Mouse (Mus musculus): Measurements from ENCODE around the gene Usf2. TPM values are rescaled to one million over a fixed set of nuclear protein-coding genes. Genes with fewer than 3 reads are reported as not detected.
A peak's percentile ranks its signal among the peaks of the same experiment; 100 is the strongest.

Gene Usf2
- polyA plus RNA-seq, 1 experiment from 2014 or later, result 26.2 TPM

DNA sequence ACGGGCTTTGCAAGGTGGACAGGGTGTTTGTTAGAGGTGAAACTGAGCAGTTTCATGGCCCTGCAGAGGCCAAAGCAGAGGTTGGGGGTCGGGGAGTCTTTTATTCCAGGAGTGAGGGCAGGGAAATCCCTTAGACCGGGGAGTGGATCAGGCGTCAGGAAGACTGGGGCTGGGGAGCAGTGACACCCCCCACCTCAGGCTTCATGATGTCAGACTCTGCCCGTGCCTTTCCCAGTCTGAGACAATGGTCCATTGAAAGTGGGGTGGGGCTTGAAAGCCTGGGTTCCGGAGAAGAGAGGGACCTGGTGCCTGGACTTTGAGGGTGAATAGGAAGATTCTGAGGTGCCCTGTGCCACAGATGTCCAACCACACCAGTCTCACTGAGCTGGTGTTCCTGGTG lies 39.9 kb downstream of the Usf2 start:
- Histone ChIP-seq H3K36me3 (ENCODE audit: control insufficient read depth, insufficient read depth, low read length) (no peaks in the 10 kb centered on the region), H3K4me1 (ENCODE audit: control insufficient read depth, insufficient read depth, low read length) (no peaks in the 10 kb centered on the region), H3K27ac (replicated peaks; ENCODE audit: low read depth, low read length) (no peak overlapping the region), H3K4me2 (ENCODE audit: low read length) (no peak overlapping the region), H3K9ac (replicated peaks; ENCODE audit: low read length) (no peak overlapping the region), H3K4me3 (replicated peaks; ENCODE audit: low read depth, low read length) (no peak overlapping the region), H3K9me3 (ENCODE audit: control insufficient read depth, low read length) (no peaks in the 10 kb centered on the region), H3K27me3 (ENCODE audit: control insufficient read depth, insufficient read depth, low read length) (no peaks in the 10 kb centered on the region)
- WGBS, result 18% methylated on average over 6 of the region's 6 CpGs
- no peak for ATAC-seq (ENCODE audit: low FRiP score, low TSS enrichment)
- no peak for DNase-seq

DNA sequence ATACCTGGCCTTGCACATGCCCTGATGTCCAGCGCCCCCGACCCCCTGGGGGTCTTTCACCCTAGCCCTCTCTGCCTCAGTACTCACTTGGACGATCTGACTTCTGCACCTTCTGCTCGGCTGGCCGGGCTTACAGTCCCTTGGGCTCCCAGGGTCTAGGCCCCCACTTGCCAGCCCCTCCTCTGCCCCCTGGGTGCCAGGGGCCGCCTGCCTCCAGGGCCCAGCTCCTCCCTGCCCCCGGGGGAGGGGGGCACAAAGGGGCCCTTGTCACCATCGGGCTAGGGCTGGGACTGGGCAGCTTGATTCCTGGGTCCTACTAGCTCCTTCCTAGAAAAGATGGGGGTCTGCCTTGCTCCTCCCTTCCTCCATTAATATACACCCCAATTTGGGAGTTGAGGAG lies 41.9 kb downstream of the Usf2 start, which contains the start of gene Mag:
Gene Mag (minus strand): TSS at position 142 of the 400 bp plus-strand sequence.
- no peaks in the 10 kb centered on the region for H3K27me3 ChIP-seq (ENCODE audit: control insufficient read depth, insufficient read depth, low read length)
- no peak within 1 kb of the TSS for H3K4me3 ChIP-seq (replicated peaks; ENCODE audit: low read depth, low read length)
- no peak for ATAC-seq (ENCODE audit: low FRiP score, low TSS enrichment)
- WGBS, result 70% methylated on average over 8 of the region's 8 CpGs
- no peak for DNase-seq
- H3K9me3 ChIP-seq (ENCODE audit: control insufficient read depth, low read length), result no peaks in the 10 kb centered on the region
- no peak within 1 kb of the TSS for H3K27ac ChIP-seq (replicated peaks; ENCODE audit: low read depth, low read length)
- no peak within 1 kb of the TSS for H3K4me2 ChIP-seq (ENCODE audit: low read length)
- no peaks in the 10 kb centered on the region for H3K4me1 ChIP-seq (ENCODE audit: control insufficient read depth, insufficient read depth, low read length)
- H3K36me3 ChIP-seq (ENCODE audit: control insufficient read depth, insufficient read depth, low read length), result no peaks in the 10 kb centered on the region
- H3K9ac ChIP-seq (replicated peaks; ENCODE audit: low read length), result no peak within 1 kb of the TSS

GRCm38 (mm10) chr7:30909773-30910172 lies 46.8 kb downstream of the Usf2 start:
- DNase-seq, result no peak

DNA sequence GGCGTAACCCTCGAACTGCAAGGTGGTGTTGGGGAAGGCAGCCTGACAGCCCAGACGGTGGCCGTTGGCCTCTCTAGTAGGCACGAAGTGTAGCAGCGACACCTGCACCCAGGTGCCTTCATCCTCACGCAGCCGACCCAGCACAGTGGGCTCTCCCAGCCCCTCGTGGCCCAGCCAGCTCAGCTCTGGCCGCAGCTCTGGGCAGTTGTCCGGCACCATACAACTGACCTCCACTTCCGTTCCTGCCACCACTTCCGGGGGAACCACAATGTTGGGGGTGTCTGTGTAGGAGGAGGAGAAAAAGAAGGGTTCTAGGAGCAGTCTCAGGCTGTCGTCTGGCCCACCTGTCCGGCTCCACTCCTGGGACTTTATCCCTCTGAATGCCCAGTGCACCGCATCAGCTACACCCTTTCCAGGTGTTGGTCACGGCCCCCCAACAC lies 47.6 kb downstream of the Usf2 start:
- Histone ChIP-seq H3K36me3 (ENCODE audit: control insufficient read depth, insufficient read depth, low read length) (no peaks in the 10 kb centered on the region), H3K9me3 (ENCODE audit: control insufficient read depth, low read length) (no peaks in the 10 kb centered on the region), H3K27me3 (ENCODE audit: control insufficient read depth, insufficient read depth, low read length) (no peaks in the 10 kb centered on the region), H3K4me3 (replicated peaks; ENCODE audit: low read depth, low read length) (peak overlapping the region; percentile 20), H3K9ac (replicated peaks; ENCODE audit: low read length) (no peak overlapping the region), H3K4me2 (ENCODE audit: low read length) (peak overlapping the region; percentile 55), H3K27ac (replicated peaks; ENCODE audit: low read depth, low read length) (no peak overlapping the region), H3K4me1 (ENCODE audit: control insufficient read depth, insufficient read depth, low read length) (peaks cover 5% of the 10 kb centered on the region; the same call in 1 of the 2 replicates)
- DNase-seq, result no peak
- ATAC-seq (ENCODE audit: low FRiP score, low TSS enrichment), result no peak
- WGBS, result 31% methylated on average over 17 of the region's 17 CpGs

More at GRCm38 (mm10) chr7:30909773-30910172, 46.8 kb downstream of the Usf2 start:
- WGBS, result 81% methylated on average over 6 of the region's 6 CpGs
- no peaks in the 10 kb centered on the region for H3K36me3 ChIP-seq (ENCODE audit: control insufficient read depth, insufficient read depth, low read length)
- no peak overlapping the region for H3K4me2 ChIP-seq (ENCODE audit: low read length)
- H3K4me3 ChIP-seq (replicated peaks; ENCODE audit: low read depth, low read length), result no peak overlapping the region
- H3K9ac ChIP-seq (replicated peaks; ENCODE audit: low read length), result no peak overlapping the region
- ATAC-seq (ENCODE audit: low FRiP score, low TSS enrichment), result no peak
- H3K4me1 ChIP-seq (ENCODE audit: control insufficient read depth, insufficient read depth, low read length), result peaks cover 5% of the 10 kb centered on the region; the same call in 1 of the 2 replicates
- H3K27ac ChIP-seq (replicated peaks; ENCODE audit: low read depth, low read length), result no peak overlapping the region
- H3K27me3 ChIP-seq (ENCODE audit: control insufficient read depth, insufficient read depth, low read length), result no peaks in the 10 kb centered on the region
- no peaks in the 10 kb centered on the region for H3K9me3 ChIP-seq (ENCODE audit: control insufficient read depth, low read length)

DNA sequence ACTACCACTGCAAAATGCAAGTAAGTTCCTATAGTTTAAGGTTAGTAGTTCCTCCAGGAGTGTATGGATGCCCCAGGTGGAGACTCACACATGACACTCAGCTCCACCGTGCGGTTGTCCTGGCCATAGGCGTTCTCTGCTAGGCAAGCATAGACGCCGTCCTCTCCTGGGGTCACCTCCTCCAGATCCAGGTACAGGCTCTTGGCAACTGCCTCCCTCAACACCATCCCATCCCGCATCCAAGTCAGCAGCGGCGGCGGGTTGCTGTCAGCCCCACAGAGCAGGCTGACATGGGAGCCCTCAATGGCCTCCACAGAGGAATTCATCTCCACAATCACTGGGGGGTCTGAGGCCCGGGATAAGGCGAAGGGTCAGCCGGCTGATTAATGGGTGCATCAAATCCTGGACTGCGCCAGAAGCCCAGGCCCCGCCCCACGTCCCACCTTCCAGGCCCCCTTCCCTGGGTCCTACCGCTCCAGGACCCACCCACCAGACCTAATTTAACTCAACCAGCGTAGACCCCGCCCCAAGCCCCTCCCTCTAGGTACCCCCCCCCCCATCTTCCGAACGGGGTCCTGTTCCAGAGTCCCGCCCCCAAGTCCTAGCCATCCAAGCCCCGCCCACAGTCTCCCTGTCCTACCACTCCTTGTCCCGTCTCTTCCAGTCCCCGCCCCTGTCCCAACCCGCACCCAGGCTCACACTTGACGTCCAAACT lies 48.2 kb downstream of the Usf2 start:
- Histone ChIP-seq H3K9me3 (ENCODE audit: control insufficient read depth, low read length) (no peaks in the 10 kb centered on the region), H3K36me3 (ENCODE audit: control insufficient read depth, insufficient read depth, low read length) (no peaks in the 10 kb centered on the region), H3K27ac (replicated peaks; ENCODE audit: low read depth, low read length) (no peak overlapping the region), H3K27me3 (ENCODE audit: control insufficient read depth, insufficient read depth, low read length) (no peaks in the 10 kb centered on the region), H3K4me1 (ENCODE audit: control insufficient read depth, insufficient read depth, low read length) (peaks cover 5% of the 10 kb centered on the region; the same call in 1 of the 2 replicates), H3K4me2 (ENCODE audit: low read length) (peak overlapping the region; percentile 55), H3K9ac (replicated peaks; ENCODE audit: low read length) (0 out of 2 replicates have a peak overlapping the region, but pooled peaks have one; percentile 16), H3K4me3 (replicated peaks; ENCODE audit: low read depth, low read length) (peak overlapping the region; percentile 20)
- WGBS, result 2% methylated on average over 24 of the region's 26 CpGs
- ATAC-seq (ENCODE audit: low FRiP score, low TSS enrichment) (peak; percentile 46; the same call in 1 of the 2 replicates), DNase-seq (peak; percentile 39)

DNA sequence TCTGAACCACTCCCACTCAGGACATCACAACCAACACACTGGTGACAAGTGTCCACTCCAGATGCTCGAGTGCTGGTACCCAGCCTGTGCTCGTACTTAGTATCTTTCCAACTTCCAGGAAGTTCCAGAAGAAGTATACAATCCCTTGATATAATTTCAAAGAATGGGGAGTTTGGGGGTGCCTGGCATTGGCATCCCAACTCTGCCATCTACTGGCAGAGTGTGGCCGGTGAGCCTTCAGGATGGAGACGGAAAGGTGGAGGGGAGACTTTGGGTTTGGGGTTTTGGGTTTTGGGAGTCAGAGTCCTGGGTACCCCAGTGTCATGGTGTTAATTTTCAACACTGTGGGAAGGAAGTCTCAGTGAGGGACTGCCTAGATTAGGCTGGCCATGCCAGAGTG lies 52.6 kb downstream of the Usf2 start:
- Histone ChIP-seq H3K9me3 (ENCODE audit: control insufficient read depth, low read length) (no peaks in the 10 kb centered on the region), H3K27ac (replicated peaks; ENCODE audit: low read depth, low read length) (no peak overlapping the region), H3K4me2 (ENCODE audit: low read length) (no peak overlapping the region), H3K36me3 (ENCODE audit: control insufficient read depth, insufficient read depth, low read length) (no peaks in the 10 kb centered on the region), H3K27me3 (ENCODE audit: control insufficient read depth, insufficient read depth, low read length) (no peaks in the 10 kb centered on the region), H3K9ac (replicated peaks; ENCODE audit: low read length) (no peak overlapping the region), H3K4me3 (replicated peaks; ENCODE audit: low read depth, low read length) (no peak overlapping the region), H3K4me1 (ENCODE audit: control insufficient read depth, insufficient read depth, low read length) (peaks cover 5% of the 10 kb centered on the region; the same call in 1 of the 2 replicates)
- DNase-seq, result peak; percentile 10
- ATAC-seq (ENCODE audit: low FRiP score, low TSS enrichment), result no peak
- 62% methylated on average over 4 of the region's 4 CpGs for WGBS

Other genes with a start within 250 kb of the Usf2 start
- gene Atp4a, start 244.6 kb downstream of the Usf2 start, polyA plus RNA-seq (2014; fragmentation: Nextera tagmentation; extraction: Ambion mirVana), result 0.53 and 1.1 TPM in 2 replicates
- gene Tmem147, start 227.3 kb downstream of the Usf2 start, polyA plus RNA-seq (2014; fragmentation: Nextera tagmentation; extraction: Ambion mirVana), result 238 and 290 TPM in 2 replicates
- 0.83 and 1.2 TPM in 2 replicates for gene Gapdhs, start 213.1 kb downstream of the Usf2 start, polyA plus RNA-seq (2014; fragmentation: Nextera tagmentation; extraction: Ambion mirVana)
- 0.82 and 3.8 TPM in 2 replicates for gene Sbsn, start 205.3 kb downstream of the Usf2 start, polyA plus RNA-seq (2014; fragmentation: Nextera tagmentation; extraction: Ambion mirVana)
- 0.78 and 0.87 TPM in 2 replicates for gene Dmkn, start 193.0 kb downstream of the Usf2 start, polyA plus RNA-seq (2014; fragmentation: Nextera tagmentation; extraction: Ambion mirVana)
- gene Krtdap, start 168.9 kb downstream of the Usf2 start, polyA plus RNA-seq (2014; fragmentation: Nextera tagmentation; extraction: Ambion mirVana), result not detected in 2 replicates
- gene Ffar2, start 133.0 kb downstream of the Usf2 start, polyA plus RNA-seq (2014; fragmentation: Nextera tagmentation; extraction: Ambion mirVana), result 0.11 TPM in 1 of 2 replicates, not detected in the other
- gene Ffar3, start 100.6 kb downstream of the Usf2 start, polyA plus RNA-seq (2014; fragmentation: Nextera tagmentation; extraction: Ambion mirVana), result not detected in 2 replicates
- gene Ffar1, start 95.2 kb downstream of the Usf2 start, polyA plus RNA-seq (2014; fragmentation: Nextera tagmentation; extraction: Ambion mirVana), result not detected in 2 replicates
- not detected in 2 replicates for gene Cd22, start 76.5 kb downstream of the Usf2 start, polyA plus RNA-seq (2014; fragmentation: Nextera tagmentation; extraction: Ambion mirVana)
- gene Mag, start 41.9 kb downstream of the Usf2 start, polyA plus RNA-seq (2014; fragmentation: Nextera tagmentation; extraction: Ambion mirVana), result 1.8 and 2.8 TPM in 2 replicates
- gene Hamp2, start 32.1 kb downstream of the Usf2 start, polyA plus RNA-seq (2014; fragmentation: Nextera tagmentation; extraction: Ambion mirVana), result not detected in 2 replicates
- gene Hamp, start 12.8 kb downstream of the Usf2 start, polyA plus RNA-seq (2014; fragmentation: Nextera tagmentation; extraction: Ambion mirVana), result not detected in 2 replicates
- 9.9 and 15.6 TPM in 2 replicates for gene Lsr, start 16.7 kb upstream of the Usf2 start, polyA plus RNA-seq (2014; fragmentation: Nextera tagmentation; extraction: Ambion mirVana)
- 0.36 and 0.37 TPM in 2 replicates for gene Fam187b, start 17.0 kb upstream of the Usf2 start, polyA plus RNA-seq (2014; fragmentation: Nextera tagmentation; extraction: Ambion mirVana)
- 7.9 and 10.8 TPM in 2 replicates for gene Fxyd5, start 85.7 kb upstream of the Usf2 start, polyA plus RNA-seq (2014; fragmentation: Nextera tagmentation; extraction: Ambion mirVana)
- 99.9 and 159 TPM in 2 replicates for gene Fxyd7, start 94.7 kb upstream of the Usf2 start, polyA plus RNA-seq (2014; fragmentation: Nextera tagmentation; extraction: Ambion mirVana)
- 2.8 and 9.0 TPM in 2 replicates for gene Fxyd1, start 100.4 kb upstream of the Usf2 start, polyA plus RNA-seq (2014; fragmentation: Nextera tagmentation; extraction: Ambion mirVana)
- 0.16 and 0.17 TPM in 2 replicates for gene Lgi4, start 102.5 kb upstream of the Usf2 start, polyA plus RNA-seq (2014; fragmentation: Nextera tagmentation; extraction: Ambion mirVana)
- gene Fxyd3, start 119.9 kb upstream of the Usf2 start, polyA plus RNA-seq (2014; fragmentation: Nextera tagmentation; extraction: Ambion mirVana), result not detected in 2 replicates
- 0.26 TPM in 1 of 2 replicates, not detected in the other for gene Hpn, start 158.5 kb upstream of the Usf2 start, polyA plus RNA-seq (2014; fragmentation: Nextera tagmentation; extraction: Ambion mirVana)
- 5.6 TPM in 2 replicates for gene Scn1b, start 170.2 kb upstream of the Usf2 start, polyA plus RNA-seq (2014; fragmentation: Nextera tagmentation; extraction: Ambion mirVana)
- 205 and 232 TPM in 2 replicates for gene Gramd1a, start 199.1 kb upstream of the Usf2 start, polyA plus RNA-seq (2014; fragmentation: Nextera tagmentation; extraction: Ambion mirVana)

Measured in midbrain, embryonic 14.5 days (tissue).